Mouse (Mus musculus): Measurements from ENCODE around the gene Dgcr8.

DNA sequence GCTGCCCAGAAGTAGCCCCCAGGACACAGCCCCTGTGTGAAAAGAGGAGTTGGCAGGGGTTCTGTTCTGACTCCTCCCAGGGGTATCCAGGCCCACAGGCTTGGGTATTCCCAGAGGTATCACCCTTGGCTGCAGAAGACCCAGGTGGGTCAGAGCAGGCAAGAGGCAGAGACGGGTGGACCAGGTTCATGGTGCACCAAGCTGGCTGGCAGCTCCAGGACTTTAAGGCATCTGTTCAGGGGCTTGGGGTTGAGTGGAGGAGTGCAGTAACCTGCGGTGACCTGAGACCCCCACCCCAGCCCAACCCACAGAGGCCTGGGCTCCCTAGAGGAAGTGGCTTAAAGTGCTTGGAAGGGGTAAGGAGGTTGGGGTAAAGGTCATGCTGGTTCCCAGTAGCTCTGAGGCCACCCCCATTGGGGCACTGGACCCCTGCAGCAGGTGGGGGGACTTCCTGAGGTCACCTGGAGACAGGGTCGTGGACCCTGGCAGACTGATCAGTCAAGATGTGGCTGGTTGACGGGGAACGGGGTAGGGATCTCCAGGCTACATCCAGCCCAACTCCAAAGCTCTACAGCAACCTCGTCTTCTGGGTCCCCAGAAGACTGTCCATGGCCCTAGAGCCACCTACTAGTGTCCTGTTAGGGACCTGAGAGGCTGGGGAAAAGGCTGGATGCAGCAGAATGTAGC is 68.0 kb downstream of the Dgcr8 start:
- TF ChIP-seq CTCF (IDR thresholded peaks at IDR 0.05; ENCODE audit: extremely low read depth, insufficient read depth, insufficient read length, insufficient replicate concordance) (no peak), POLR2A (IDR thresholded peaks at IDR 0.05; ENCODE audit: low read depth, low read length) (no peak)
